Mouse (Mus musculus) left cerebral cortex, adult 6 months (tissue): ENCODE results near the gene Gm9117. TPM values are rescaled to one million over a fixed set of nuclear protein-coding genes. Genes with fewer than 3 reads are reported as not detected.

Experiments
- long read RNA-seq, 2 experiments: library from polyadenylated mRNA; unstranded; transcript quantifications; one replicate each; pipeline ENCODE4 v2.0.0; 2019 to 2020
- polyA plus RNA-seq: library from polyadenylated mRNA; unstranded; fragments of <200 nt; fragmentation: Nextera tagmentation; gene quantifications from 2 replicates; pipeline ENCODE4 v1.2.3, GENCODE M21; 2021

Gm9117 gene
- polyA plus RNA-seq, result not detected in 2 replicates
- long read RNA-seq, experiment 1, result 0 reads
- long read RNA-seq, experiment 2, result 0 reads

GRCm38 (mm10) chr3:93943443-93943842 is at the start of gene Gm9117:
Gm9117 (minus strand) TSS chr3:93943543.

GRCm38 (mm10) chr3:93961214-93961613 is 17.9 kb upstream of the Gm9117 start, which contains the start of gene Tdpoz5:
Tdpoz5 (minus strand) TSS chr3:93961314.

Other genes starting within 250 kb of the Gm9117 start
- gene Gm5773, start 170.5 kb downstream of the Gm9117 start, polyA plus RNA-seq, result not detected in 2 replicates
- not detected in 2 replicates for gene Tdpoz4, start 147.1 kb downstream of the Gm9117 start, polyA plus RNA-seq
- gene Tdpoz3, start 117.5 kb downstream of the Gm9117 start, polyA plus RNA-seq, result not detected in 2 replicates
- gene Tdpoz5, start 17.8 kb upstream of the Gm9117 start, polyA plus RNA-seq, result not detected in 2 replicates
- gene Gm9125, start 111.3 kb upstream of the Gm9117 start, polyA plus RNA-seq, result not detected in 2 replicates
- gene Gm10697, start 129.1 kb upstream of the Gm9117 start, polyA plus RNA-seq, result not detected in 2 replicates
- gene Gm10696, start 234.7 kb upstream of the Gm9117 start, polyA plus RNA-seq, result not detected in 2 replicates